In the genomic region with DNA sequence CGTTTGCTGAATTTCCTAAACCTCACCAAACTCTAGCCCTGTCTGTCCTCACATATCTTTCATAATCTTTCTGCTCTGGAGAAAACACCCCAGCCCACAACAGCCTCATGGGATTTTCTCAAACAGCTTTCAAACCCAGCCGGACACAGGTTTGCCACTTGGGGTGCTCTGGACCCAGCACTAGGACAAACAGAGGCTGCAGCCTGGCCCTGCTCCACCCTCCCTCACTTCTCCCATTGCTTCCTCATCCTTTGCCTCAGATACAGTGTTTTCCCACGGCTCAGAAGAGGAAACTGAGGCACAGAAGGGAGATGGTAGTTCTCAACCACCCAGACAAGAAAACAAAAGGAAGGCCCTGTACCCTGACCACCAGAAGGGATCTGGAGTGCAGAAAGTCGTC, we compare ENCODE assay signal across 19 mouse cellular contexts. TPM values are rescaled to one million over a fixed set of nuclear protein-coding genes. Genes with fewer than 3 reads are reported as not detected.
DNase-seq lines count a peak whose midpoint lies in the region; ATAC-seq and TF ChIP-seq lines count a peak whose summit lies in the region.
"Had no signal": no experiment of that assay in that cellular context is flagged by ENCODE, and none has a peak within 500 bp of the region (broad histone marks: within the 10 kb centered on the region; RNA-seq: fewer than 3 reads in every experiment).

No protein-coding gene starts in this region.

- no peak for TF ChIP-seq POLR2A in thymus, adult 2 months (IDR thresholded peaks at IDR 0.05; ENCODE audit: control insufficient read depth, extremely low read depth, insufficient read depth, low read length, poor library complexity)
- no peak for TF ChIP-seq POLR2A in myocyte (IDR thresholded peaks at IDR 0.05; ENCODE audit: insufficient read length, low read depth)

- H3K4me3 ChIP-seq in kidney, embryonic 15.5 days (replicated peaks), result no peak overlapping the region
- no peak overlapping the region for H3K4me3 ChIP-seq in thymus, adult 2 months (ENCODE audit: control insufficient read depth, insufficient read depth, low read length)
- no peak overlapping the region for H3K4me3 ChIP-seq in forebrain, embryonic 14.5 days (ENCODE audit: low read depth, low read length)
- H3K4me3 ChIP-seq in myocyte, result no peak overlapping the region
- H3K4me3 ChIP-seq: intestine, embryonic 15.5 days; layer of hippocampus, adult 2 months; limb, embryonic 12.5 days; megakaryocyte, embryonic 14.5 days had no signal

- no peaks in the 10 kb centered on the region for H3K9me3 ChIP-seq in kidney, embryonic 15.5 days (replicated peaks)
- H3K9me3 ChIP-seq in forebrain, embryonic 14.5 days (replicated peaks; ENCODE audit: control insufficient read depth, low read length), result no peaks in the 10 kb centered on the region
- H3K9me3 ChIP-seq: intestine, embryonic 15.5 days; limb, embryonic 12.5 days; megakaryocyte, embryonic 14.5 days had no signal

- no peak for DNase-seq in kidney, adult 8-10 months
- no peak for DNase-seq in thymus, adult 2 months
- DNase-seq in thymus, postnatal 36 days, result no peak
- no peak for DNase-seq in forebrain, embryonic 14.5 days (ENCODE audit: low spot score)
- DNase-seq in urinary bladder, postnatal 14 days (ENCODE audit: low spot score), result no peak
- DNase-seq: adrenal gland, postnatal 36 days; cerebellum, postnatal 10 days; gastrocnemius, postnatal 10 days had no signal

- no peak for TF ChIP-seq CTCF in thymus, adult 2 months (IDR thresholded peaks at IDR 0.05; ENCODE audit: borderline replicate concordance, control insufficient read depth, extremely low read depth, insufficient read depth, low read length, poor library complexity)

- peaks cover 5% of the 10 kb centered on the region; the same call in 1 of the 2 replicates for H3K27me3 ChIP-seq in kidney, embryonic 15.5 days
- no peaks in the 10 kb centered on the region for H3K27me3 ChIP-seq in thymus, adult 2 months (ENCODE audit: control insufficient read depth, insufficient read depth, low read length)
- H3K27me3 ChIP-seq in forebrain, embryonic 14.5 days (replicated peaks; ENCODE audit: control insufficient read depth, insufficient read depth, low read length), result no peaks in the 10 kb centered on the region
- no peaks in the 10 kb centered on the region for H3K27me3 ChIP-seq in myocyte (ENCODE audit: control insufficient read depth, insufficient read depth, insufficient read length)
- H3K27me3 ChIP-seq: intestine, embryonic 15.5 days; limb, embryonic 12.5 days had no signal

- H3K4me2 ChIP-seq in kidney, embryonic 15.5 days, result no peak overlapping the region
- H3K4me2 ChIP-seq in forebrain, embryonic 14.5 days (ENCODE audit: low read length), result peak overlapping the region; percentile 16; the same call in 1 of the 2 replicates
- H3K4me2 ChIP-seq in myocyte (ENCODE audit: low read depth), result peak overlapping the region; percentile 41
- H3K4me2 ChIP-seq: intestine, embryonic 15.5 days; limb, embryonic 12.5 days had no signal

- H3K9ac ChIP-seq in kidney, embryonic 15.5 days, result no peak overlapping the region
- H3K9ac ChIP-seq in forebrain, embryonic 14.5 days (ENCODE audit: low read length), result no peak overlapping the region
- H3K9ac ChIP-seq: intestine, embryonic 15.5 days had no signal

- no peaks in the 10 kb centered on the region for H3K36me3 ChIP-seq in kidney, embryonic 15.5 days
- H3K36me3 ChIP-seq in thymus, adult 2 months (ENCODE audit: control insufficient read depth, insufficient read depth, low read length), result no peaks in the 10 kb centered on the region
- H3K36me3 ChIP-seq in forebrain, embryonic 14.5 days (ENCODE audit: control insufficient read depth, insufficient read depth, low read length), result peaks cover 3% of the 10 kb centered on the region; the same call in 1 of the 2 replicates
- H3K36me3 ChIP-seq in myocyte (ENCODE audit: control insufficient read depth, insufficient read depth), result no peaks in the 10 kb centered on the region
- H3K36me3 ChIP-seq: intestine, embryonic 15.5 days; limb, embryonic 12.5 days had no signal

- peaks cover 29% of the 10 kb centered on the region for H3K79me2 ChIP-seq in myocyte (ENCODE audit: control insufficient read depth, insufficient read depth)

- H3K4me1 ChIP-seq in kidney, embryonic 15.5 days, result peaks cover 72% of the 10 kb centered on the region
- peaks cover 62% of the 10 kb centered on the region for H3K4me1 ChIP-seq in thymus, adult 2 months (replicated peaks; ENCODE audit: control insufficient read depth, insufficient read depth, low read length)
- peaks cover 69% of the 10 kb centered on the region for H3K4me1 ChIP-seq in forebrain, embryonic 14.5 days (ENCODE audit: control insufficient read depth, insufficient read depth, low read length)

- no peak overlapping the region for H3ac ChIP-seq in myocyte (ENCODE audit: control insufficient read depth, insufficient read length)

- 51% methylated on average over 4 of the region's 4 CpGs for WGBS in kidney, embryonic 15.5 days
- 49% methylated on average over 4 of the region's 4 CpGs for WGBS in thymus, adult 2 months
- WGBS in forebrain, embryonic 14.5 days, result 47% methylated on average over 4 of the region's 4 CpGs

- ATAC-seq in kidney, embryonic 15.5 days (replicated peaks; ENCODE audit: low FRiP score), result no peak
- no peak for ATAC-seq in forebrain, embryonic 14.5 days
- no peak for ATAC-seq in megakaryocyte, adult 5-6 weeks (ENCODE audit: poor library complexity, severe bottlenecking)
- ATAC-seq: intestine, embryonic 15.5 days had no signal

- H3K27ac ChIP-seq in kidney, embryonic 15.5 days, result 0 out of 2 replicates have a peak overlapping the region, but pooled peaks have one; percentile 94
- H3K27ac ChIP-seq in thymus, adult 2 months (ENCODE audit: control insufficient read depth, insufficient read depth, low read length), result peak overlapping the region; percentile 93; the same call in 1 of the 2 replicates
- H3K27ac ChIP-seq in forebrain, embryonic 14.5 days (ENCODE audit: low read depth, low read length), result peak overlapping the region; percentile 92
- H3K27ac ChIP-seq: intestine, embryonic 15.5 days; kidney, postnatal 0 days; layer of hippocampus, adult 2 months; limb, embryonic 12.5 days had no signal

TF ChIP-seq in myocyte, 11 proteins besides CTCF, POLR2A, EP300 and RAD21:
- TF ChIP-seq USF1 (IDR thresholded peaks at IDR 0.05; ENCODE audit: low read depth) (no peak), CEBPB (IDR thresholded peaks at IDR 0.05; ENCODE audit: insufficient read depth, poor library complexity, severe bottlenecking) (no peak), TCF12 (IDR thresholded peaks at IDR 0.05; ENCODE audit: insufficient read depth, poor library complexity, severe bottlenecking) (no peak), SRF (IDR thresholded peaks at IDR 0.05; ENCODE audit: control insufficient read depth, insufficient read length, low read depth) (no peak), POLR2AphosphoS2 (IDR thresholded peaks at IDR 0.05; ENCODE audit: insufficient read length, low read depth) (no peak)

RNA-seq across cellular contexts. Expression of gene Akna, which starts 2.5 kb away (rescaled TPM):
- 7.4 and 8.3 TPM in 2 replicates for polyA plus RNA-seq in kidney, embryonic 15.5 days (2015; fragmentation: Nextera tagmentation; extraction: Ambion mirVana)
- polyA plus RNA-seq in thymus, adult 2 months (2012; rRNA removed), result 76.6 and 92.4 TPM in 2 replicates
- 5.7 and 8.5 TPM in 2 replicates for polyA plus RNA-seq in forebrain, embryonic 14.5 days (2014; fragmentation: Nextera tagmentation; extraction: Ambion mirVana)
- 5.6 TPM for polyA plus RNA-seq in myocyte (2012; fragmentation: generic; extraction: Trizol)
- total RNA-seq in megakaryocyte, adult 5-6 weeks (2015), result 84.6 and 91.2 TPM in 2 replicates
- 43.5 and 56.7 TPM in 2 replicates for total RNA-seq in megakaryocyte, adult 5-6 weeks (2017)

RNA-seq across cellular contexts. Expression of gene Orm2, which starts 43.4 kb away (rescaled TPM):
- polyA plus RNA-seq in kidney, embryonic 15.5 days (2015; fragmentation: Nextera tagmentation; extraction: Ambion mirVana), result not detected in 2 replicates
- 0.31 and 0.38 TPM in 2 replicates for polyA plus RNA-seq in thymus, adult 2 months (2012; rRNA removed)
- not detected in 2 replicates for polyA plus RNA-seq in forebrain, embryonic 14.5 days (2014; fragmentation: Nextera tagmentation; extraction: Ambion mirVana)
- polyA plus RNA-seq in myocyte (2012; fragmentation: generic; extraction: Trizol), result not detected
- total RNA-seq in megakaryocyte, adult 5-6 weeks (2015), result not detected in 2 replicates
- not detected in 2 replicates for total RNA-seq in megakaryocyte, adult 5-6 weeks (2017)
- total RNA-seq: layer of hippocampus, adult 2 months; left cerebral cortex, adult 18-20 months had no signal
- polyA plus RNA-seq: intestine, embryonic 15.5 days; kidney, postnatal 0 days; limb, embryonic 12.5 days; liver, embryonic 16.5 days had no signal

RNA-seq across cellular contexts. Expression of gene Orm3, which starts 49.7 kb away (rescaled TPM):
- not detected in 2 replicates for polyA plus RNA-seq in kidney, embryonic 15.5 days (2015; fragmentation: Nextera tagmentation; extraction: Ambion mirVana)
- polyA plus RNA-seq in thymus, adult 2 months (2012; rRNA removed), result 0.18 and 0.28 TPM in 2 replicates
- not detected in 2 replicates for polyA plus RNA-seq in forebrain, embryonic 14.5 days (2014; fragmentation: Nextera tagmentation; extraction: Ambion mirVana)
- polyA plus RNA-seq in myocyte (2012; fragmentation: generic; extraction: Trizol), result 0.07 TPM
- total RNA-seq in megakaryocyte, adult 5-6 weeks (2015), result not detected in 2 replicates
- not detected in 2 replicates for total RNA-seq in megakaryocyte, adult 5-6 weeks (2017)
- total RNA-seq: gastrocnemius, postnatal 10 days; layer of hippocampus, adult 2 months; left cerebral cortex, adult 18-20 months had no signal
- polyA plus RNA-seq: intestine, embryonic 15.5 days; kidney, postnatal 0 days; limb, embryonic 12.5 days; liver, embryonic 16.5 days; thymus, postnatal 0 days had no signal
